Mouse (Mus musculus) lung, postnatal 10 days (tissue): ENCODE measurements at regions not wholly inside any gene's neighbourhood (a gene's known extent, or its start where the extent isn't known, plus 50 kb on each side); places are given as distances from the start of the nearest gene placed in this dataset.

Experiments
- DNase-seq: peaks from one replicate; pipeline ENCODE4 v3.0.0; 2021

- no peak for DNase-seq
These were observed 57.7 kb downstream of the Rpl14 start for GRCm38 (mm10) chr9:120628794-120629560.

DNA sequence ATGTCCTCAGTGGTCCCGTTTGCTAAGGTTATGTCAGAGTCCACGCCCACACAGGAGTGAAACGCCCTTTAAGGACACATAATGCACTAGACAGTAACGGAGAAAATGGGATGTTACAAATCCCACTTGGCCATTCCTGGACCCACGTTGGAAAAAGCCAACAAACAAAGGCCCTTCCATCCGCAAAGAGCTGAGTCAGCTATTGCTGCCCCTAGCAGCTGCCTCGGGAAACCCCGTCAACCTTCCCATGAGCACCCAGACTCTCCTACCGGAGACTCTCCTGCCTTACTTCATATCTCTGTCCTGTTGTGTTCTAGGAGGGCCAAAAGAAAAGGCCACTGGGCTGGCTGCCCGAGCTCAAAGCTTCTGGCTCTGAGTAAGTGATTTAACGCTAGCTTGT lies 58.4 kb downstream of the Rpl14 start:
- no peak for DNase-seq

- DNase-seq = no peak
These were observed 61.6 kb downstream of the Rpl14 start for GRCm38 (mm10) chr9:120632821-120633220.

DNA sequence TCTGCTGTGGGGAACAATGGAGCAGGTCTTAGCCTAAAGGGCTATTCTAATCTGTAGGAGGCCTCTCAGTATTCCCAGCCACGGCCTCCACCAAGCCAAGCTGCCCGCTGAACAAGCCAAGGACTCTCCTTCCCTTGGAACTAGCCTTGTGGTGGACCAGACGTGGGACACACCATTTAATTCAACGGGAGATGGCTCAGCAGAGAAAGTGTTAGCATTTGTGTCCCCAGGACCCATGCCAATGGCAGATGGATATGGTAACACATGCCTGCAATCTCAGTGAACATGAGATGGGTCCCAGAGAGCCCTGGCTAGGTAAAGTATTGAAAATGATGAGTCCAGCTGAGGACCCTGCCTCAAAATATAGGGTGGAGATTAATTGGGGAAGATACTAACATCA lies 71.4 kb downstream of the Rpl14 start:
- DNase-seq = no peak

DNA sequence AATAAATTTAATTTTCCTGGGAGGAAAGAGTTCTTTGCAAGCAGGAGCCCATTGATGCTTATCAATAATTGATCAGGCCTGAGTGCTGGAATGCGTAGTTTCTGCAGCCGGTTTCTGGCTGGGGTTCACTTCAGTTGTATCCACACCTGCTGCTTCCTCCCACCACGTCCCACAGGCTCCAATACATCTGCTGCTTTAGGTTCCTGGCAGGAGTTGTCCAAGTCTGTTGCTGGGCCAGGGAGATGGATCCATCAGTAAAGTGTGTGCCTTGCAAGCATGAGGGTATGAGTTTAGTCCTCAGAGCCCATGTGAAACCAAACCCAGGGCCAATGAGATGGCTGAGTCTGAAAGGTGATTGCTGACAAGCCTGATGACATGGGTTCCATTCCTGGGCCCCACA lies 72.1 kb downstream of the Rpl14 start:
- no peak for DNase-seq

DNA sequence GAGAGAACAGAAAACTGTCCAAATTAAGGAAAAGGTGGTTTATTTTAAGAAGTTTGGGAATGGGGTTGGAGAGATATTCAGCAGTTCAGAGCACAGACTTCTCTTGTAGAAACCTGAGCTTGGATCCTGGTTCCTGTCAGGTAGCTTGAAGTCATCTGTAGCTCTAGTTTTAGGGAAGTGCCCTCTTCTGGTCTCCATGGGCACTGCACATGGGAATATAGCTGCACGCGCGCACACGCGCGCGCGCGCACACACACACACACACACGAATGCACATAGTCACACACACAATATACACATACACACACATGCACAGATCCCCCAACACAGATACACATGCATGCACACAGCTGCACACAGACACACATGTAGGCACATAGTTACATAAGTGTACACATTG lies 74.5 kb downstream of the Rpl14 start:
- no peak for DNase-seq

GRCm38 (mm10) chr9:120646806-120647667 lies 75.8 kb downstream of the Rpl14 start:
- no peak for DNase-seq

DNA sequence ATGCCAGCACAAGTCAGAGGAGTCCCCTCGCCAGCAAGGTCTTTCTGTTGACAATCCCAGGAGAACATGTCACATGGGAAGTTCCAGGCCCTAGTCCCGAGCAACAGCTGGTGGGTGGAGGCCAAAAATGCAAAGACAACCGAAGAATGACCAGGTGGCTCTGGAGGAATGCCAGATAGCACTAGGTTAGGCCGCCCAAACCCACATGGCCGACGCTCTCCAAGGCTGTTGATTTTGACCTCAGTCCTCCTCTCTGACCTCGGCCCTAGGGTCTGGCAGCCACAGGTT lies 76.4 kb downstream of the Rpl14 start:
- no peak for DNase-seq

DNA sequence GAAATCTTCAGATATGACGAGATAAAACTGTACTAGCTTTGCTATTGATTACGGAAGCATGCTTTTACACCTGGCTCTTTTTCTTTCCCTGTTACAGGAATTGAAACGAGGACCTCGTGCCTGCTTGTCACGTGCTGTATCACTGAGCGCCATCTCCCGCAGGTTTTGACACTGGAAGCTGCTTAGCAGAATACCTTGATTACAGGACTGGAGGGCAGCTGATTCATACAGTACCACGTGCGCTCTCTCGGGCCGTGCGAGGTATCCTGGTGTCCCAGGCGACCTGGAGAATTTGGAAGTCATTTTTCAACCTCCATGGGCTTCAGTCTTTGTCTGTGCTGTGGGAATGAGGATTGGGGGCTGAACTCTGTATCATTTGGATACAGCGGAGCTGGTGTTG lies 81.5 kb downstream of the Rpl14 start:
- no peak for DNase-seq

GRCm38 (mm10) chr9:120653170-120653569 lies 81.9 kb downstream of the Rpl14 start:
- no peak for DNase-seq

GRCm38 (mm10) chr9:120654736-120655135 lies 83.5 kb downstream of the Rpl14 start:
- DNase-seq = no peak

DNA sequence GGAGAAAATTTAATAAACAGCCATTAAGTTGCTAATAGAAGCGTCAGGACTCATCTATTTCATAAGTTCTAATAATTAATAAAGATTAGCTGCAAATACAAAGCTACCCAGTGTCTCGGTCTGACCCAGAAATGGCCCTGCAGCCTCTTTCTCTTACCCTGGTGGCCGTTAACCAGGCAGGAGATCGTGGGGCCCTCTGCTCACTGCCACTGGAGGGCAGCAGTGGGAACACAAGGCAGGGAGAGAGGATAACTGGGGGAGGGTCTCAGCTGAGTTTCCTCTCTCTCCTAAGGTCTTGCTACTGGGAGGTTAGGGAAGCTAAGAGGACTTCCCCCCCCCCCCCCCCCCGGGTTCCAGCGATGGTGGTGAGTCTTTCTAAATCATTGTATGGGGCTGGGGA lies 85.7 kb downstream of the Rpl14 start:
- peak; percentile 52 for DNase-seq

GRCm38 (mm10) chr9:120657786-120658185 lies 86.5 kb downstream of the Rpl14 start:
- DNase-seq = no peak

GRCm38 (mm10) chr9:120658576-120658975 lies 87.3 kb downstream of the Rpl14 start:
- no peak for DNase-seq

GRCm38 (mm10) chr9:120661226-120661625 lies 90.0 kb downstream of the Rpl14 start:
- no peak for DNase-seq

DNA sequence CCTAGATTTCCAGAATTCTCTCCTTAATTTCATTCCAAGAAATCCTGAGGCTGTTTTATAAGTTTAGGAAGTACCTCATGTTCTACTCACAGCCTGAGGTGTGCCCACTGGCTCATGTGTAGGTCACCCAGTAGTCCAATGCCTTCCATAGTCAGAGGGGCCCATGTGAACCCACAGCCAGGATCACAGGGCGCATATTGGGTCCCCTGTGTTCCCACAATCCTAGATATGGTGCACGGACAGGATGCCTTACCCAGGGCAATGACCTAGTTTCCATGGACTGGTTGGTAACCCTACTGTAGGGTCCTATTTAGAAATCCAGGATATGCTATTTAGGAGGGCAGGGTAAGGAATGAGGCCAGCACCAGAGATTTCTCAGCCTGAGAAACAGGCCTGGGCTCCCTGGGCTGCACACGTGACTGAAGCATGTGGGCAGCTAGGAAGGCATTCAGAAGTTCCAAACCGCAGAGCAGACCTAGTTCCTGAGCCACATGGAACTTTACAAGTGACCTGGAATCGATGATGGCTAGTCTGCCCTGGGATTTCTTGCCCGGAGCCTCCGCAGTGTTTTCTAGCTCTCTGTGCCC lies 90.5 kb downstream of the Rpl14 start:
- DNase-seq = no peak

DNA sequence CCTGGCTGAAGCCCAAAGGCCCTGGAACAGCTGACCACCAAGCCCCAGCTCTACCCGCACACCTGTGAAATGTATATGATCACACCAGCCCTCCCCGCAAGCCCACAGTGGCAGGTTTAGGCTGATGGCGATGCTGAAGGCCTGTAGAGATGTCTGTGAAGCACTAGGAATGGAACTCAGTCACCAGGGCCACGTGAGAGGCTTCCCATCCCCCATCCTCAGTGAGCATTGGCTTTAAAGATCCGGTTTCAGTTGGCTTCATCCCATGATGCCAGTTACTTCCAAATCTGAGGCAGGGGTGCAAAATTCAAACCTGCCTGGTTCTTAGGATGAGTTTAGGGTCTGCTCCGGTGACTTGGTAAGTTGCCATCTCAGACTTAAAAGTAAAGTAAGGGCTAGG lies 91.9 kb downstream of the Rpl14 start:
- no peak for DNase-seq

DNA sequence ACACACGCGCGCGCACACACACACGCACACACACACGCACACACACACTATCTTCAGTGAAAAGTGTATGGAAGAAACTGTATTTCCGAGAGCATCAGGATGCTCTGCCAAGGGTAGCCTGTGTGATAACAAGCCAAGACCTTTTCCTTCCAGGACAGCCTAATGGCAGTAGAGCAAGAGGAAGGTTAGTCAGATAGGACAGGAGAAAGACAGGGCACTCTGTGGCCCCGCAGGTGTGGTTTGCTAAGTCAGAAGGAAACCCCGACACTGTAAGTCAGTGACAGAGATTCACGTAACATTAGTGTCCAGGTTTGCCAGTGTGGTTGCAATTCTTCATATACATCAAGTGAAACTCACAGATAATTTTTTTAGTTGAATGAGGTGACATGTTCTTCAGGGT lies 92.8 kb downstream of the Rpl14 start:
- no peak for DNase-seq

GRCm38 (mm10) chr9:120672452-120672851 lies 101.2 kb downstream of the Rpl14 start:
- no peak for DNase-seq

GRCm38 (mm10) chr9:120674855-120675254 lies 103.6 kb downstream of the Rpl14 start:
- DNase-seq = no peak

- no peak for DNase-seq
These were observed 104.3 kb downstream of the Rpl14 start for GRCm38 (mm10) chr9:120675371-120676150.

GRCm38 (mm10) chr9:120676301-120676700 lies 105.1 kb downstream of the Rpl14 start:
- no peak for DNase-seq

GRCm38 (mm10) chr9:120676771-120677170 lies 105.5 kb downstream of the Rpl14 start:
- no peak for DNase-seq
